Mouse (Mus musculus): ENCODE data around the gene Pglyrp2.
A peak's percentile ranks its signal among the peaks of the same experiment; 100 is the strongest.

GRCm38 (mm10) chr17:32364331-32364730, 59.6 kb downstream of the Pglyrp2 start:
- TF ChIP-seq CTCF (IDR thresholded peaks at IDR 0.05; ENCODE audit: low read depth): peak; percentile 36
- TF ChIP-seq EP300 (optimal IDR thresholded peaks at IDR 0.05): no peak
